Mouse (Mus musculus) retina, postnatal 1 day (tissue): ENCODE measurements around the gene Palld.

Experiments
- DNase-seq: peaks from one replicate; pipeline ENCODE4 v3.0.0-alpha.2; 2012

Palld gene

DNA sequence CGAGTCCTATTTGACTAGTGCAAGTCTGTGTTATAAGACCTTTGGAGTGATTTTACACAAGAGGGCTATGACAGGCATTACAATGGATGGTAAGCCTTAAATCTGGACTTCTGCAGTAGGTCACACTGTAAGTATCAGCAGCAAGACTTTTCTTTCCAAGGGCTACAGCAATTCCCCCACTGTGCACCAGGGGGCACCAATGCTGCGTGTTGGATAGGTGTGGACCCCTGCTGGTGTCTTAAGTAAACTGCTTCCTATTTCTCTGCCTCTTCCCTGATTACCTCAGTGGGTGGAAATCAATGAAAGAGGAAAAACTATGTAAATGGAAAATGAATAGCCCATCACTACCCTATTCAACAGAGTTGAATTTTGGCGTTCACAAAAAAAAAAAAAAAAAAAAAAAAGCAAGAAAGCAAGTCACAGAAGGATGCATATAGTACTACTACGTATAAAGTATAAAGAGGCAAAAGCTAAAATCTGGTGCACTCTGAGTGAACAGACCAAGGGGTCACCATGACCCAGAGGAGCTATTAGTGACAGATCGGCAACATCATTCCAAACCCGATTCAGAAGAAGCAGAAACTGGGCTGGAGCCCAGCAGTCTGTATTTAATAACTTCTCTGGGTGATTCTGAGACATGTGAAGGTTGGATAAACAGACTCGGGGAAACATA lies 362.5 kb downstream of the Palld start:
- DNase-seq = peak; percentile 91

DNA sequence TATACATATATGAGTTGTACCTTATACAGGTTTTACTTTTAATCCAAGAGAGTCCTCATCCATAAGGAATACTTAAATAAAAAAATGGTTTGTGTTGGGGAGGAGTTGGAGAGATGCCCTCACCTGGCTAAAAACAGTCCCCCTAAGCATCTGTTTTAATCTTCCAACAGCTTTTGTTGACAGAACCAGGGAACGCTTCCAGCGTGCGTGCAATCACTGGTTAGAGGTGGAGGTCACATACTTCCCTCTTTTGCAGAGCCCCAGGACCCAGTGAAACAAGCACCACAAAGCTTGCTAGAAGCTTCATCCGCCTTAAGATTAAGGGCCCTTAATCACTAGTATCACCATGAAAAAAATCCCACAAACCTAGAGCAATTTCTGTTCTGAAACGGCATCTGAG lies 365.0 kb downstream of the Palld start:
- DNase-seq = no peak

DNA sequence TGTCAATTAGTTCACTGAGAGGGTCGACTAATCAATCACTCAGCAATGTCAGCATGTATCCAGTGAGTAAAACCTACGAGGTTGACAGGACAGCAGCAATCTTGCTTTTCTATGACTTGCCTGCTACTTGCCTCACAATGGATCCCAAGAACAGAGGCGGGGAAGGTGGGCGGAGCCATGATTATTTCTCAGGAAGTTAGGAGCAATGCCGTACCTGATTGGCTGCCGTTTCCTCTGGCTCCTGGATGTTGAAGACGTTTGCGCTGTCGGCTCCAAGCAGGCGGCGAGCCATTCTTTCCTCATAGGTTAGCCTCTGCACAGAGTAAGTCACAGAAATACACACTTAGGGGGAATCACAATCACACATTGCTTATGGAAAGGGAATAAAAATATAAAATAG lies 367.0 kb downstream of the Palld start:
- no peak for DNase-seq

DNA sequence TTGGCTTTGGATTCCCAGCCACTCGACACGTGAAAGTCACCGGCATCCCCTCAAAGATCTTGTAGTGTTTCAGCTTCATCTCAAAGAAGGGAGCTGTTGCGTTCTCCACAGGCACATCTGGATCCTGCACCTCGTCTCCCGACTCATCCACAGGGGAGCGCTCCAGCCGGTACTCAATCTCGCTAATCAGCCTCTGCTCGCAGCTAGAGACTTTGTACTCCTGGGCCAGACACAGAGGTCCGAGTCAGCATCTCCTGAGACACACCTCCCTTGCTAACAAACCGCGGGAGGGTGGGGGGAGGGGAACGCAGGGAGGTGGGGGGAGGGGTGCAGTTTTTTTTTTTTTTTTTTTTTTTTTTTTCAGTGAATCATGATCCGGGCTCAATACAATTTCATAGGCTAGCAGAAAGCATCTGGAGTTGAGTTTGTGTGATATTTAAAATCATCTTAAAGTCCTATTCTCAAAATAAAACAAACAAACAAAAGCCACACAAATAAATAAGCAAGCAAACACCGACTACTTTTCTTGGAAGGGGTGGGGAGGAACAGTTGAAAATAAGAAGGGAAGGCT lies 369.0 kb downstream of the Palld start:
- no peak for DNase-seq

DNA sequence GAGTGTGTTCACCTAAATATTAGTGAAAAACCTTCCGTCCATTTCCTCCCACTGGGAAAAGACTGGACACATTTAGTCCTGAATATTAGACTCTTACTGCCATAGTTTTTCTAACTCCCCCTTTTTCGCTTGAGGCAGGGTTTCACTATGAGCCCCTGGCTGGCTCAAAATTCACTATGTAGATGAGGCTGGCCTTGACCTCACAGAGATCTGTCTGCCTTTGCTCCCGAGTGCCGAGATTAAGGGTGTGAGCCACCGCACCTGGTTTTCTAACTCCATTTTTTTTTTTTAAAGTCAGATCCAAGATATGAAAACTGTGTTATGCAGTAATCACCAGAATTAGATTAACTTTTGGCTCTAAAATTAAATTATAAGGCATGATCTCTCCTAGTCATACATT lies 369.7 kb downstream of the Palld start:
- DNase-seq = no peak

DNA sequence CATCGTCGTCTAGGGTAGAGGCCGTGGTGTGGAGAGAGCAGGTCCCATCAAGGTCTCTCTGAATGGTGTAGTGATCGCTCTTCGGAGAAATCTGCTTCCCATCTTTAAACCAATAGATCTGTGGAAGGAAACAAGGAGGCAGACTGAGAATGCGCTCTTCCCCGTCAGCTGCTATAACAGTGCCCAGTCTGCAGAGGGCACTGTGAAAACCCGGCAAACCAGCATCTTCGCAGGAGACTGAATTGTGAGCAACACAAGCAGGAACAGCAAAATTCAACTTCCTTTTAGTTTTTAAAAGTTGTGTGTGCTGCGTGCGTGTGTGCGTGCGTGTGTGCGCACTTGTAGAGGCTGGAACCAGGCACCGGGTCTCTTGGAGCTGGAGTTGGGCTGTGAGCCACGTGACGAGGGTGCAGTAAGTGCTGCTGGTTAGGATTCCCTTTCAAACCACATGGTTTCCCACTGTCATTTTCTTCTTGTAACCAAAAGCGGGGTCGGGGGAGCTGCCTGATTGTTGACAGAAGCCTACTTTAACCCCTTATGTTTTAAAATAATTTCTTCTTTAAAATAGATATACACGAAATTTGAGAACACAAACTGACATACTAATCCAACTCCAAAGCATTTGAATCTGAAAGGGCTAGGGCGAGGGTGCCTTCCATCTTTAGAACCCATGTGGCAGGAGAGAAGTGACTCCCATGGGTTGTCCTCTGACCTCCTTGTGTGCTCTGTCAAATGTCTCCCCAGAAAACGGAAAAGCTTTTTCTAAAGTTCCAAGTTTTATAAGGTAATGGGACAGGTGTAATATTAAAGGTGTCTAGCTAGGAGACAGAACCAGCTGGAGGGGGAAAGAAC lies 370.3 kb downstream of the Palld start:
- DNase-seq = no peak

DNA sequence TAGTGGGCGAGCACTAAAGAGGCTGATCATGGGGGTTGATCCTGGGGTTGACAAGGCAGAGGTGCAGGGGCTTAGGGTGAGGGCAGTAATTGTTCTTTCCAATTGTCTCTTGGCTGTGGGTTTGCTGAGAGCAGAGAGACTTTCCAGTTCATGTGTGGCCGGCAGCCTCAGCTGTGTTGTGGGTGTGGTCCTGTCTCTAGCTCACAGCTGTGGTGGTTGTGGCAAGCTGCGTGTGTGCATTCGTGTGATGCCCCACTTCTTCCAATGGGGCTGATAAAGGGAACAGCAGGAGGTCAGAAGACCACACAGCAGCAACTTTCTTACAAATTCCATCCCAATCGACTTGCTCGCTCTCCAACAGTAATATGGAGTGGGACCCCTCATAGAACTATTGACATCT lies 373.8 kb downstream of the Palld start:
- DNase-seq = peak; percentile 36

DNA sequence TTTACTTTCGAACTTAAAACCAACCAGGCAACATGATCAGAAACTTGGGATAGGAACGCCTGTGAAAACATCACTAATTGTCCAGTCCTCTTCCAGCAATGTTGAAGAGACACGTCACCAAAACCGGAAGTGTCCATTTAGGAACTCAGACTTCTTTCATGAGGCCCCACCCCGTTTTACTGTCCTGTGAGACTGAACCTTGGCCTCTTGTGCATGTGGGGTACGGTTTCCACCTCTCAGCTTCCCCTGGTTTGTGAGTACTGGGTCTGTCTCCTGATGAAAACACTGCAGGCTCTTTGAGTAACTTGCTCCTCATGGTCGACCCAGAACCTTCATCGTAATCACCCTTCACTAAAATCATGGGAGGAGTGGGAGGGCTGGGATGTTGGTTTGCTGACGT lies 374.3 kb downstream of the Palld start:
- no peak for DNase-seq

DNA sequence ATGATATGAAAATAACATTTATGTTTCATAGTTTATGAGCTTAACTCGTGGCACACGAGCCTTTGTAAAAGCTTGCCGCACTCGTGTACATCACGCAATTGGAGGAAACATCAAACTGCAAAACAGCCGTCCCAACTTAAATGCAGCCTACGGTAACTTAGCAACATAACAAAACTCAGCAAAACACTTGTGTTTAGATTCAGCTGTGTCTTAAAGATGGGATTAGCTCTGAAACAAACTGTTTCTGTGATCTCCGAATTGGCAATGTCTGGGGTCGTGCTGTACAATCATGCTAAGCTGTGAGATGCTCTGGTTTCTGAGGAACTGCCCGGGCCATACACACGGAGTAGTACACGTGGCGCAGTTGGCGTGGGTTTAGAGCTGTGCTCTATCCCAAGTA lies 375.5 kb downstream of the Palld start:
- DNase-seq = no peak

DNA sequence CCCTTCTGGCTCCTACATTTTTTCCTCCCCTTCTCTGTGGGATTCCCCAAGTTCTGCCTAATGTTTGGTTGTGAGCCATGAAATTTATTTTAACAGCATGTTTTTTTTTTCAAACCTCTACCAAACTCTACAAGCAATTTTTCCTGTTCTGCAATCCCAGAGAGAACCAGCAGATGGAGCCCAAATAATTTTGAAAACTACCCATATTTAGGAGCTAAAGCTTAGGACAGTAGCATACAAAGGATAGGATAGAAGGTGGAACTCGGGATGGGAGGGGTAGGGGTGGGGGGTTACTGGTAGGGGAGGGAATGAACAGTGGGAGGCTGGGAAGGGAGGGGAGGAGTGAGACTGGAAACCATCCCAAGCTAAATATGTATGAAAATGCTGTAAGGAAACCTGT lies 380.4 kb downstream of the Palld start:
- peak; percentile 68 for DNase-seq

DNA sequence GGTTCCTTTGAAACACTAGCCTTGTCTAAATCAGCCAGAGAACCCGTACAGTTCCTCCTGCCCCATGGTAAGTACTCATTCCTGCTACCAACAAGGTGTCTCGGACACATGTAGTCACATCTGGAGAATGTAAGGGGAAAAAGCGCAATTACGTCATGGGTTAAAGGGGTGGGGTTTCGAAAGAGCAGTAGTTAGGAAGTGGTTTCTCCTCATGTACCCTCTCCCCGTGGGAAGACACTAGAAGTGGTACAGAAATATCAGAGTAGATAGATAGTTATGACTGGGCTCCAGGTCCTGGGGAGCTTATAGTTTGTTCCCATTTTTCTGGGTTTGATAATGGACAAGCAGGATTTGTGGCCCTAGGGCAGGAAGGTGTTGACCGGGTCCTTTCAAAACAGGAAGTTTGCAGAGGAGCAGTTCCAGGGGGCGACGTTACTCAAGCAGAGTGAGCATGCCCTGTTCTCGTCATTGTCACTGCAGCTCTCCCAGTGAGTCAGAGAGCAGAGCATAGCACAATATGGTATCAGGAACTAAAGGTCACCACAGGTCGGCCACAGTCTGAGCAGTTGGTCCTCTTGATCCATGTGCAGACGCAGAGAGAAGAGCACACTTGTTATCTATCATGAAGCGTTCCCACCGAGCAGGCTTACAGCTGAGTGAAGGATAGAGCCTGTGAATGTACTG lies 384.8 kb downstream of the Palld start:
- DNase-seq = peak; percentile 9

DNA sequence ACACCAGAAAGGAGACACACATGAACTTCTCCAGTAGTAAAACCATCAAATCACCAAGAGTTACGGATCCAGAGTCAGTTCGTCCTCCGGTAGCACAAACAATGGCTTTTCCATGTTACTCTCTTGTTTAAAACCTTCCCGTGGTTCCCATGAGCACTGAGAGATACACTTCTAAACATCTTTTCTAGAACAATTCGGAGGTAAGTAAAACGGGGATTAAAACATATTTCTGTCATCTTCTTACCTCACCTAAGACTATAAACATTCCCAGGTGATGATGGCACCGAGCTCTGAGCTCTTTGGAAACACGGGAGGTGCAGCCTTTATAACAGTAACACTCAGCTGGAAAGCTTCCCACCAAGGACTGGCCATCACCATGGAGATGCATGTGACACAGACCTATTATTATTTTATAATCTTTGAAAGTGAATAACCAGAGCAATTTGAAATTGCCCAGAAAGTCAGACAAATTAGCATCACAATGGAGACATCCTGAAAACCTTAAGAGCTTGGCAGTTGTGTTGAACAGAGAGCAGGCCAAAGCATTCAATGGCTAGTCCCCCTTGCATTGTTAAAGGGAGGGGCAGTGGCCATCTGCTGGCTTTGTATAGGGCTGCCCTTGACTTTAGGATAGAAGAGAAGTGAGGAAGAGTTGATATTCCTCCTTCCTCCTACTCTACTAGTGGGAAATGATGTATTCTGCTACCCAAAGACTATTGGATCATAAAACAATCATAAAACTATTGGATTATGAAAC lies 385.6 kb downstream of the Palld start:
- DNase-seq = peak; percentile 35

DNA sequence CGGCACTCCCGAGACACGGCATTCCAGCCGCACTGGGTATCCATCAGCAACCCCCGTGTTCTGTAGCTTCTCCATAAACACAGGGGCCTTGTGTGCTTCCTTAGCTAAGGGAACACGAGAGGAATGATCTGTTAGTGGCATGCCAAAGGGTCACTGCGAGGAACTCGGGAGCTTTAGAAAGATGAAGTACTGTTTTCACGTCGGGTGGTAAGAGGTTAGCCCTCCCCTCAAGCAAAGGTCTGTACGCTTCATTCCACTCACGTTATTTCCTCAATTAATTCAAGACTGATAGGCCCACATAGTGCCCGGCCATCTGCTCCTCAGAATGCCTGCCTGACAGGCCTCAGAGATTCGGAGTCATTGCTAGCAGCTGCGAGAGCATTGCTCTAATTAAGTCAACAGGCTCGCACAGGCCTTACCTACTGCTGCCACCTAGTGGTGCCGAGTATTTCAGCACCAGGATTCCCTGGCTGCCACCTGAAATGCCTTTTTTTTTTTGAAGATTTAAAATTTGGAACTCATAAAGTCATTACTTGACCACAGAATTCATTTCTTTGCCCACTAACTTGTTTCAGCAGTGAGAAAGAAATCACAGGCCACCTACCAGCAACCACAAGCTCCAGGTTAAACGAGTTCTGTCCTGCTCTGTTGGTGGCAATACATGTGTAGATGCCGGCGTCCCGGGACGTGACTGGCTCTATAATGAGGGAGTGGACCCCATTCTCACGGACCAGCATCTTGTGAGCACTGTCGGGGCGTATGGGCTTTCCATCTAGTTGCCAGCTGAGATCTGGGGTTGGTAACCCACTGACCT lies 386.4 kb downstream of the Palld start:
- DNase-seq = peak; percentile 98

DNA sequence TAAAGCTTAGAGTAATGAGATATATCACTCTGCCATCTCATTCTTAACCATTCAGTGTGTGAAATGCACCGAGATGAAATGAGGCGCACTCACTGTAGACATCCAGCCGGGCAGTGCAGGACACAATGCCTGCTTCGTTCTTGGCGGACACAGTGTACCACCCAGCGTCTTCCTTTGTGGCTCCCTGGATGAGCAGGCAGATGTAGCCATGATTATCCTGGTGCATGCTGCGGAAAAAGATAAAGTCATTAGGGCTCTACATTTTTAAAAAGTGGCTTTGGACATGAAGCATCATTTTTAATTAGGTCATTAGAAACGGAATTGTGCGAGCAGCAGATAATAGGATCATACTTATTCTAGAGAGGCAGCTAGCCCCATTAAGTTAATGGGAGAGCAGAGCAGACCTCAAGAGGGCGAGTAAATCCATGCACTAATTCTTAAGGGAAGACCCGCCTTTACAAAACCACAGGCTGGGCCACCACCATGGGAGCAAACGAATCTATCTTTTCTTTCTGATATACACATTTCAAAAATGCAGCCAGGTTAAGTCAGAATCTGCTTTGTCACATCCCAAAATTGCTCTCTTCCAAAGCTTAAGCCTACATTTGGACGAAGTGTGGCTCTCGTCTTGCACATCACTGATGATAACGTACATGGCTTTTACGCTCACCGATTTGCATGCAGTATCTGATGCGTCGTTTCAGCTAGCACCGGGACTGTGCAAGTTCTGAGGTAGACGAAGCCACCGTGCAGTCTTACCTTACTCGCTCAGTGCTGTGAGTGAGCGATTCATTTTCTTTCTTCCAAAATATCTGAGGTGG lies 387.2 kb downstream of the Palld start:
- peak; percentile 94 for DNase-seq

DNA sequence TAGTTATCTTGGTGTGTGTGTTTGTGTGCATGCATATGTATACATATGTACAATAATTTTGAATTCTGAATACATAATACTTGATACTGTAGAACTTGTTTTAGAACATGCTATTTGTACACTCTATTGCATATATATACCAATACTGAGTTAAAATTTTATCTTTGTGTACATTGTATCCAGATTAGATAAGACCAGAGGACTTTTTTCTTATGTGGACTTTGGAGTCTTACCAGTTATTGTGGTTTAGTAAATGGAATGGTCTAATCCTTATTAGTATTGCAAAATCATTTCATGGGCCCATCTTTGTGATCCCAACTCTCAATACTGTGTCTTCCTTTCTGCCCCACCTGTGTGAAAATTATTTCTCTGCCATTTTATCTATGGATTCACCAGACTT lies 400.2 kb downstream of the Palld start:
- no peak for DNase-seq

DNA sequence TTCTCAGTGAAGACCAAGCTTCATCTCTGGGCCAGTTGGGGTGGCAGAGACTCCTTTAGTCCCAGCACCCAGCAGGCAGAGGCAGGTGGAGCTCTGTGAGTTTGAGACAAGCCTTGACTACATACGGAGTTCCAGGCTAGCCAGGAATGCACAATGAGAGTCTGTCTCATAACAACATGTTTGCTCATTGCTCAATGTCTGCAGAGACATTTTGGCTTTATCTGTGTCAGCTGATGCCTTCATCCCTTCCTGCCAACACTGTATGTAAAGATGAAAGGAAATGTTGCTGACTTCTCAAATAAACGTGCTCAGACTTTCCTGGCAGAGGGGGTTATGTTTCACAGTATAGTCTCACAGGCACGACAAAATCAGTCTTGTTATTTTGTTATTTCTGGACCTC lies 401.6 kb downstream of the Palld start:
- DNase-seq = no peak

DNA sequence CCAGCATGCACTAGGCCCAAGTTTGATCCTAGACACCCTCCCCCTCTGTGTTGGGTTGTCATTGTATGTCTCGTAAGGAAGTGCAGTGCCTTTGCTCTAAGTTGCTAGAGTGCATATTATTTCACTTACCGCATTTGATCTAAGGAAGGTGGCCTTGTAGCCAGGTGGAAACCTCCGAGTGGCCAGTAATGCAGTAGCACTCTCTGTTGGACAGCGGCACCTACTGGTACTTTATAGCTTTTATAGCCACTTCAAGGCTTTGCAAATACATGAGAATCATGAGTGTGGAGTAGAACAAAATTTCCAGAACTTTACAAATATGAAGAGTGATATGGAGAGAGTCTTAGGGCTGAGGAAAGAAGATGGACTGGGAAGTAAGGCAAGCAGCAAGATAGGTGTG lies 403.5 kb downstream of the Palld start:
- DNase-seq = peak; percentile 50

DNA sequence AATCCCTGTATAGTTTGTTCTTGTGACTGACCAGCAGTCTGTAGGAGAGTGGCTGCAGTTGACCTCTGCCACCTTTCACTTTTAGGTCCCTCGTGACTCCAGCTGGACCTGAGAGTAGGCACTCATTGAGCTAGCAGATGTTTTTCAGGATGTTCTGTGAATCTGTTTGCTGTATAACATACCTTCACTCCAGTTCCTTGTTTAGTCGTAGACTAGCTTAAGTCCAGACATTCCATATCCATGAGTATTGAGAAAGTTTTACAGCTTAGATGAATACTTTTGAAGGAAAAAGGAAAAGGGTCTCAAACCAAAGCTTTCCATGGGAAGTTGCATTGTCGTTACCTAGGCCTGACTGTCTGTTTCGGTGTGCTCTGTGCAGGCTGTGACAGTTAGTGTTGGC lies 405.4 kb downstream of the Palld start:
- no peak for DNase-seq

DNA sequence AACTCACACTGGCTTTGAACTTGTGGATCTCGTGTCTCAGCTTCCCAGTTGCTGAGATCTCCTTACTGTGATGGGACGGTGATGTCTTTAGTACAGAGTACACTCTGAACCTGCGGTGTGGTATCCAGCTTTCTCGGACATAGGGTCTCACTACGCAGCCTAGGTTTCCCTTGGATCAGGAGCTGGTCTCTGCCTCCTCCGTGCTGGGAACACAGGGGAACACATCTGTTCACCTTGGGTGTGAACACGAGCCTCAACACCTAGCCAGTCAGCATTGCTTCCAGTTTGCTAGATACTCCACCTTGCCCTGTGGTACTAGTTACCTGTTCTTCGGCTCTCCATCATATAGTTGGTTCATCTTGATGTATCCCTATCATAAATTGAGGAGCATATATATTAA lies 413.9 kb downstream of the Palld start:
- DNase-seq = no peak

DNA sequence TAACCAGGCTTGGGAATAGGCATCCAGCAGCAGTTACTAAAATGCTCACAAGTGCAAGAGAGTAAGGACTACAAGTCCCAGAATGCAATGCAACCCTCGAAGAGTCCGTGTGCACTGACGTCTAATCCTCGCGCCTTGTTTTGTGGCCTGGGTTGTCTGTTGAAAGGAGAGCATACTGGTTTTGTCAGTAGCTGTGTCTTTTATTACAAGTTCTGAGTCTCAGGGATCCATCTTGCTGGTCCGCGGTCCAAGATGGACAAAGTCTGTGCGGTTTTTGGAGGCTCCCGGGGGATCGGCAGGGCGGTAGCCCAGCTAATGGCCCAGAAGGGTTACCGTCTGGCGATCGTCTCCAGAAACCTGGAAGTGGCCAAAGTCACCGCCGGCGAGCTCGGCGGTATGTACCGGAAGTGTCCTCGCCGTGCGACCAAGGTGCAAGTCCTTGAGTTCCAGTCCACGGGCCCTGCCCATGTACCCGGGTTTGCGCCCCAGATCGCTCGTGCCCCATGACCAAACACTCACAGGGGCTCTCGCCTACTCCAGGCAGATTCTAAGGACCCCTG lies 414.8 kb downstream of the Palld start, which contains the start of gene Cbr4:
Gene Cbr4 (plus strand): TSS at position 138 of the 560 bp plus-strand sequence.
- DNase-seq = peak; percentile 98
